Mouse (Mus musculus): ENCODE measurements around the gene Prdm11.

Prdm11 gene

GRCm38 (mm10) chr2:93045129-93045817 lies 694 bp downstream of the Prdm11 start:
- DNase-seq (ENCODE audit: low spot score) = peak; percentile 94

- no peak for DNase-seq (ENCODE audit: low spot score)
Observed at GRCm38 (mm10) chr2:93043449-93044157, 2.4 kb downstream of the Prdm11 start.

- DNase-seq (ENCODE audit: low spot score) = no peak
Observed at GRCm38 (mm10) chr2:93041470-93041869, 4.5 kb downstream of the Prdm11 start.

- no peak for DNase-seq (ENCODE audit: low spot score)
Observed at GRCm38 (mm10) chr2:93040841-93041240, 5.1 kb downstream of the Prdm11 start.

- DNase-seq (ENCODE audit: low spot score) = no peak
Observed at GRCm38 (mm10) chr2:93039706-93040105, 6.3 kb downstream of the Prdm11 start.

GRCm38 (mm10) chr2:93039043-93039442 lies 6.9 kb downstream of the Prdm11 start:
- no peak for DNase-seq (ENCODE audit: low spot score)

GRCm38 (mm10) chr2:93035631-93036030 lies 10.3 kb downstream of the Prdm11 start:
- no peak for DNase-seq (ENCODE audit: low spot score)

- DNase-seq (ENCODE audit: low spot score) = no peak
Observed at GRCm38 (mm10) chr2:93032651-93033050, 13.3 kb downstream of the Prdm11 start.

- no peak for DNase-seq (ENCODE audit: low spot score)
Observed at GRCm38 (mm10) chr2:93032049-93032448, 13.9 kb downstream of the Prdm11 start.

GRCm38 (mm10) chr2:93031021-93031420 lies 14.9 kb downstream of the Prdm11 start:
- DNase-seq (ENCODE audit: low spot score) = no peak

GRCm38 (mm10) chr2:93030101-93030500 lies 15.9 kb downstream of the Prdm11 start:
- no peak for DNase-seq (ENCODE audit: low spot score)

GRCm38 (mm10) chr2:93029267-93030060 lies 16.5 kb downstream of the Prdm11 start:
- no peak for DNase-seq (ENCODE audit: low spot score)

GRCm38 (mm10) chr2:93028865-93029264 lies 17.1 kb downstream of the Prdm11 start:
- DNase-seq (ENCODE audit: low spot score) = no peak

GRCm38 (mm10) chr2:93027713-93028112 lies 18.3 kb downstream of the Prdm11 start:
- no peak for DNase-seq (ENCODE audit: low spot score)

GRCm38 (mm10) chr2:93024431-93024830 lies 21.5 kb downstream of the Prdm11 start:
- no peak for DNase-seq (ENCODE audit: low spot score)

- DNase-seq (ENCODE audit: low spot score) = no peak
Observed at GRCm38 (mm10) chr2:93018854-93019253, 27.1 kb downstream of the Prdm11 start.

- no peak for DNase-seq (ENCODE audit: low spot score)
Observed at GRCm38 (mm10) chr2:93017151-93017550, 28.8 kb downstream of the Prdm11 start.

- DNase-seq (ENCODE audit: low spot score) = peak; percentile 48
Observed at GRCm38 (mm10) chr2:93015041-93015440, 30.9 kb downstream of the Prdm11 start.

- DNase-seq (ENCODE audit: low spot score) = peak; percentile 71
Observed at GRCm38 (mm10) chr2:93014093-93014937, 31.7 kb downstream of the Prdm11 start.

GRCm38 (mm10) chr2:93013415-93014092 lies 32.4 kb downstream of the Prdm11 start:
- no peak for DNase-seq (ENCODE audit: low spot score)

GRCm38 (mm10) chr2:93012976-93013375 lies 33.0 kb downstream of the Prdm11 start:
- DNase-seq (ENCODE audit: low spot score) = no peak
